Mouse (Mus musculus) erythroblast, embryonic 14.5 days (primary cell): ENCODE results near the gene Rcl1.

ENCODE experiments used
- GATA1 ChIP-seq: IDR thresholded peaks from 2 replicates; pipeline ENCODE4 v1.6.1; 2012; ENCODE audit warnings: low read length, inconsistent platforms, mixed read lengths
- TAL1 ChIP-seq: IDR thresholded peaks from 3 replicates; pipeline ENCODE4 v1.6.1; 2012; ENCODE audit warnings: low read length, inconsistent platforms, mixed read lengths

DNA sequence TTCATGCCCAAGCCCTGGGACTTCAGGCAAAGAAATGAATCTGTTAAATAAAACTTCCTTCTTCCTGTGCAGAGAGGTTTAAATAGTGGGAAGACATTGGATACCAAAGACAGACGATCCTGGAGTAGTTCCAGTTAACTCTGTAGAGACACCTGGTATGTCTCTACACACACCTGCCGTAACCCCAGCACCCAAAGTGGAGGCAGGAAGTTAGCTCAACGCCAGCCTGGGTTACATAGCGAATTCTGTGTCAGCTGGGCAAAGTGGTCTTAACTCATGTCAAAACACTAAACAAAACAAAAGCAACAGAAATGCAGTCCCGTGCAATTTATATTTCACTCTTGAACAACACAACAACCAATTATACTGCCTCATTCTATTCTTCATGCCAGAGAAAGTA is 5.1 kb downstream of the Rcl1 start:
- no peak for TF ChIP-seq GATA1
- no peak for TF ChIP-seq TAL1
